ENCODE assay signal across 7 mouse cellular contexts in genomic region chr5:32352845-32353244, GRCm38 (mm10).
"Had no signal": no experiment of that assay in that cellular context is flagged by ENCODE, and none has a peak within 500 bp of the region (broad histone marks: within the 10 kb centered on the region; RNA-seq: fewer than 3 reads in every experiment).

No protein-coding gene starts in this region.

- ATAC-seq: inflammation-experienced regulatory T-cells, adult 6 months; intestine, postnatal 0 days; midbrain, embryonic 13.5 days had no signal

- DNase-seq: kidney, postnatal 14 days; right cerebral cortex, adult 18-20 months; thymus, adult 18-20 months; thymus, postnatal 14 days had no signal
